Mouse (Mus musculus) small intestine, adult 2 months (tissue): ENCODE data around the gene Sppl3.

ENCODE experiments used
- CTCF ChIP-seq: fragments of 200-500 bp; IDR thresholded peaks from 2 replicates; pipeline ENCODE4 v1.5.1; 2012; ENCODE audit warnings: low read depth, mild to moderate bottlenecking, control low read depth, inconsistent platforms, low read length, moderate library complexity, mixed read lengths; ENCODE audit not compliant: insufficient replicate concordance, insufficient read length; ENCODE audit errors: extremely low read depth
- POLR2A ChIP-seq: fragments of 200-500 bp; IDR thresholded peaks from 2 replicates; pipeline ENCODE4 v1.6.1; 2012; ENCODE audit warnings: low read depth, mild to moderate bottlenecking, control low read depth, inconsistent platforms, low read length, moderate library complexity

- no peak for TF ChIP-seq POLR2A
- TF ChIP-seq CTCF: no peak
These were observed 137.4 kb downstream of the Sppl3 start for GRCm38 (mm10) chr5:115148378-115148777.
